Mouse (Mus musculus): Measurements from ENCODE around the gene Ppox. TPM values are rescaled to one million over a fixed set of nuclear protein-coding genes. Genes with fewer than 3 reads are reported as not detected.
A peak's percentile ranks its signal among the peaks of the same experiment; 100 is the strongest.

Ppox gene
- polyA plus RNA-seq, 1 experiment = 51.5 TPM

- DNase-seq = no peak
- Histone ChIP-seq H3K4me1 (ENCODE audit: control insufficient read depth, insufficient read depth, low read length) (no peaks in the 10 kb centered on the region; the same call in 1 of the 2 replicates), H3K27ac (ENCODE audit: insufficient read depth, low read depth, low read length) (peak overlapping the region; percentile 52; the same call in 1 of the 2 replicates), H3K27me3 (replicated peaks; ENCODE audit: control insufficient read depth, insufficient read depth, low read length) (no peaks in the 10 kb centered on the region), H3K36me3 (ENCODE audit: control insufficient read depth, insufficient read depth, low read length) (no peaks in the 10 kb centered on the region), H3K4me3 (ENCODE audit: insufficient read depth, low read depth, low read length) (no peak overlapping the region)
- 82% methylated on average over 3 of the region's 3 CpGs for WGBS
- TF ChIP-seq POLR2A (IDR thresholded peaks at IDR 0.05; ENCODE audit: low read depth, low read length) (no peak), CTCF (conservative IDR thresholded peaks at IDR 0.05; ENCODE audit: insufficient read depth, insufficient read length, low read depth, low read length) (peak; percentile 34)
These were observed 17.1 kb downstream of the Ppox start for GRCm38 (mm10) chr1:171263666-171264461.

- TF ChIP-seq CTCF (conservative IDR thresholded peaks at IDR 0.05; ENCODE audit: insufficient read depth, insufficient read length, low read depth, low read length) = no peak
- peak; percentile 73 for DNase-seq
- Histone ChIP-seq H3K27ac (ENCODE audit: insufficient read depth, low read depth, low read length) (peak overlapping the region; percentile 8; the same call in 1 of the 2 replicates), H3K27me3 (replicated peaks; ENCODE audit: control insufficient read depth, insufficient read depth, low read length) (no peaks in the 10 kb centered on the region), H3K4me1 (ENCODE audit: control insufficient read depth, insufficient read depth, low read length) (no peaks in the 10 kb centered on the region; the same call in 1 of the 2 replicates), H3K36me3 (ENCODE audit: control insufficient read depth, insufficient read depth, low read length) (no peaks in the 10 kb centered on the region), H3K4me3 (ENCODE audit: insufficient read depth, low read depth, low read length) (no peak overlapping the region)
- 0% methylated on average over 2 of the region's 2 CpGs for WGBS
These were observed 17.8 kb downstream of the Ppox start for GRCm38 (mm10) chr1:171263185-171263611.

- Histone ChIP-seq H3K27me3 (replicated peaks; ENCODE audit: control insufficient read depth, insufficient read depth, low read length) (no peaks in the 10 kb centered on the region), H3K4me3 (ENCODE audit: insufficient read depth, low read depth, low read length) (no peak overlapping the region), H3K36me3 (ENCODE audit: control insufficient read depth, insufficient read depth, low read length) (no peaks in the 10 kb centered on the region), H3K4me1 (ENCODE audit: control insufficient read depth, insufficient read depth, low read length) (no peaks in the 10 kb centered on the region; the same call in 1 of the 2 replicates), H3K27ac (ENCODE audit: insufficient read depth, low read depth, low read length) (peak overlapping the region; percentile 85)
- TF ChIP-seq POLR2A (IDR thresholded peaks at IDR 0.05; ENCODE audit: low read depth, low read length) = no peak
- no peak for TF ChIP-seq CTCF (conservative IDR thresholded peaks at IDR 0.05; ENCODE audit: insufficient read depth, insufficient read length, low read depth, low read length)
- DNase-seq = peak; percentile 86
- 5% methylated on average over 8 of the region's 8 CpGs for WGBS
These were observed 18.3 kb downstream of the Ppox start for GRCm38 (mm10) chr1:171262594-171263130.

GRCm38 (mm10) chr1:171260316-171260715 lies 20.7 kb downstream of the Ppox start:
- no peaks in the 10 kb centered on the region for H3K36me3 ChIP-seq (ENCODE audit: control insufficient read depth, insufficient read depth, low read length)
- H3K4me1 ChIP-seq (ENCODE audit: control insufficient read depth, insufficient read depth, low read length) = no peaks in the 10 kb centered on the region; the same call in 1 of the 2 replicates
- DNase-seq = peak; percentile 40
- no peaks in the 10 kb centered on the region for H3K27me3 ChIP-seq (replicated peaks; ENCODE audit: control insufficient read depth, insufficient read depth, low read length)
- TF ChIP-seq POLR2A (IDR thresholded peaks at IDR 0.05; ENCODE audit: low read depth, low read length) = no peak
- TF ChIP-seq CTCF (conservative IDR thresholded peaks at IDR 0.05; ENCODE audit: insufficient read depth, insufficient read length, low read depth, low read length) = no peak
- no peak overlapping the region for H3K27ac ChIP-seq (ENCODE audit: insufficient read depth, low read depth, low read length)
- H3K4me3 ChIP-seq (ENCODE audit: insufficient read depth, low read depth, low read length) = no peak overlapping the region
- WGBS = 60% methylated on average over 3 of the region's 3 CpGs

- no peaks in the 10 kb centered on the region for H3K36me3 ChIP-seq (ENCODE audit: control insufficient read depth, insufficient read depth, low read length)
- no peak for DNase-seq
- H3K27me3 ChIP-seq (replicated peaks; ENCODE audit: control insufficient read depth, insufficient read depth, low read length) = no peaks in the 10 kb centered on the region
- no peak for TF ChIP-seq CTCF (conservative IDR thresholded peaks at IDR 0.05; ENCODE audit: insufficient read depth, insufficient read length, low read depth, low read length)
- no peak for TF ChIP-seq POLR2A (IDR thresholded peaks at IDR 0.05; ENCODE audit: low read depth, low read length)
- no peak overlapping the region for H3K4me3 ChIP-seq (ENCODE audit: insufficient read depth, low read depth, low read length)
- H3K27ac ChIP-seq (ENCODE audit: insufficient read depth, low read depth, low read length) = no peak overlapping the region
- H3K4me1 ChIP-seq (ENCODE audit: control insufficient read depth, insufficient read depth, low read length) = no peaks in the 10 kb centered on the region; the same call in 1 of the 2 replicates
- WGBS = 88% methylated on average over 17 of the region's 17 CpGs
These were observed 22.1 kb downstream of the Ppox start for GRCm38 (mm10) chr1:171258921-171259320.

- WGBS = 83% methylated on average over 9 of the region's 9 CpGs
- no peaks in the 10 kb centered on the region for H3K36me3 ChIP-seq (ENCODE audit: control insufficient read depth, insufficient read depth, low read length)
- TF ChIP-seq CTCF (conservative IDR thresholded peaks at IDR 0.05; ENCODE audit: insufficient read depth, insufficient read length, low read depth, low read length) = no peak
- TF ChIP-seq POLR2A (IDR thresholded peaks at IDR 0.05; ENCODE audit: low read depth, low read length) = no peak
These were observed 23.2 kb downstream of the Ppox start for GRCm38 (mm10) chr1:171257781-171258180.

GRCm38 (mm10) chr1:171256937-171257548 lies 23.9 kb downstream of the Ppox start:
- H3K27ac ChIP-seq (ENCODE audit: insufficient read depth, low read depth, low read length) = no peak overlapping the region
- no peaks in the 10 kb centered on the region for H3K36me3 ChIP-seq (ENCODE audit: control insufficient read depth, insufficient read depth, low read length)
- no peaks in the 10 kb centered on the region for H3K4me1 ChIP-seq (ENCODE audit: control insufficient read depth, insufficient read depth, low read length)
- no peaks in the 10 kb centered on the region for H3K27me3 ChIP-seq (replicated peaks; ENCODE audit: control insufficient read depth, insufficient read depth, low read length)
- no peak overlapping the region for H3K4me3 ChIP-seq (ENCODE audit: insufficient read depth, low read depth, low read length)
- TF ChIP-seq CTCF (conservative IDR thresholded peaks at IDR 0.05; ENCODE audit: insufficient read depth, insufficient read length, low read depth, low read length) (peak; percentile 70), POLR2A (IDR thresholded peaks at IDR 0.05; ENCODE audit: low read depth, low read length) (no peak)
- 61% methylated on average over 15 of the region's 15 CpGs for WGBS
- DNase-seq = peak; percentile 74

More at GRCm38 (mm10) chr1:171257781-171258180, 23.2 kb downstream of the Ppox start:
- H3K27ac ChIP-seq (ENCODE audit: insufficient read depth, low read depth, low read length) = no peak overlapping the region
- H3K4me1 ChIP-seq (ENCODE audit: control insufficient read depth, insufficient read depth, low read length) = no peaks in the 10 kb centered on the region; the same call in 1 of the 2 replicates
- H3K27me3 ChIP-seq (replicated peaks; ENCODE audit: control insufficient read depth, insufficient read depth, low read length) = no peaks in the 10 kb centered on the region
- no peak overlapping the region for H3K4me3 ChIP-seq (ENCODE audit: insufficient read depth, low read depth, low read length)
- DNase-seq = no peak

All from kidney, adult 2 months (tissue).